Mouse (Mus musculus) midbrain, embryonic 12.5 days (tissue): Measurements from ENCODE around the gene E2f3. TPM values are rescaled to one million over a fixed set of nuclear protein-coding genes. Genes with fewer than 3 reads are reported as not detected.

Experiments used
- ATAC-seq: fragments of 200-750 bp; cut with Nextera tagmentation; 2 replicates; pipeline ENCODE4 v1.8.0; 2017; ENCODE audit warnings: low read depth, moderate TSS enrichment, moderate library complexity; ENCODE audit not compliant: low FRiP score
- H3K27ac ChIP-seq: fragments of 300-500 bp; sonication (generic); replicated peaks from 2 replicates; pipeline ENCODE4 v1.5.1; 2016; ENCODE audit warnings: mild to moderate bottlenecking
- H3K27me3 ChIP-seq: fragments of 300-500 bp; sonication (generic); 2 replicates; pipeline ENCODE4 v1.6.1; 2016; ENCODE audit warnings: mild to moderate bottlenecking
- H3K36me3 ChIP-seq: fragments of 300-500 bp; sonication (generic); 2 replicates; pipeline ENCODE4 v1.6.1; 2016
- H3K4me1 ChIP-seq: fragments of 300-500 bp; sonication (generic); 2 replicates; pipeline ENCODE4 v1.6.1; 2016
- H3K4me2 ChIP-seq: fragments of 300-500 bp; sonication (generic); replicated peaks from 2 replicates; pipeline ENCODE4 v1.6.1; 2016; ENCODE audit warnings: mild to moderate bottlenecking, moderate library complexity
- H3K4me3 ChIP-seq: fragments of 300-500 bp; sonication (generic); 2 replicates; pipeline ENCODE4 v1.5.1; 2016; ENCODE audit warnings: mild to moderate bottlenecking
- H3K9ac ChIP-seq: fragments of 300-500 bp; sonication (generic); replicated peaks from 2 replicates; pipeline ENCODE4 v1.6.1; 2016; ENCODE audit warnings: mild to moderate bottlenecking, moderate library complexity
- H3K9me3 ChIP-seq: fragments of 300-500 bp; sonication (generic); 2 replicates; pipeline ENCODE4 v1.6.1; 2016; ENCODE audit warnings: mild to moderate bottlenecking
- WGBS: fragments of 180-500 bp; shearing (Covaris S2); methylation state at CpG from one replicate; pipeline ENCODE4 v1.1.7; 2016; 5-methylcytosine and 5-hydroxymethylcytosine counted together
- polyA plus RNA-seq: library from polyadenylated mRNA; unstranded; fragments of >200 nt; fragmentation: Nextera tagmentation; extraction: Ambion mirVana; gene quantifications from 2 replicates; pipeline ENCODE4 v1.2.1, GENCODE M21; 2016

Gene E2f3
- polyA plus RNA-seq, 1 experiment from 2014 or later = 18.2 TPM

DNA sequence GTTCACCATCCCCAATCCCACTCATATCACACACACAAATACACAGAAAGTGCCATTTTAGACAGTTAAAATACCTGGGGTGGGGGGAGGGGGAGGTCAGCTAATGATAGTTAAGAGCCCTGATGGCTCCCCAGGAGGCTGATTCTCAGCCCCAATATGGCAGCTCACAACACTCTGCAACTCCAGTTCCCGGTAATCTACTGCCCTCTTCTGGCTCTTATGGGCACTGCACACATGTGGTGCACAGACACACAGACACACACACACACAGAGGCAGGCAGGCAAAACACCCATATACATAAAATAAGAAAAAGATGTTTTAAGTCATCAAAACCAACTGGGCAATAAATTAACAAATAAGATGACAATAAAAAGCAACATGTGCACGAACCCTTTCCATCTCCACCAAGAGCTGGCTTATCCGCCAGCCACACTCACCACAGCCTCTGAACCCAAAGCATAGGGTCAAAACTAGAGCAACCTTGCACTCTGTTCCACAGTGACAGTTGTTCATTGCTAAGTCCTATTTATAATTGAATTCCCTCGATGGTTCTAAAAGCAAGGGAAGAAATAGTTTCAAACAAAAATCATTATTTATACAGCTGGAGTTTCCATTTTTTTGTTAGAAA lies 32.3 kb downstream of the E2f3 start:
- no peak overlapping the region for H3K9ac ChIP-seq
- no peak overlapping the region for H3K27ac ChIP-seq
- peaks cover 19% of the 10 kb centered on the region for H3K36me3 ChIP-seq
- 95% methylated on average over 4 of the region's 4 CpGs for WGBS
- no peak overlapping the region for H3K4me3 ChIP-seq
- no peaks in the 10 kb centered on the region for H3K4me1 ChIP-seq
- 0 out of 2 replicates have a peak, but pooled peaks cover 3% of the 10 kb centered on the region for H3K9me3 ChIP-seq
- ATAC-seq = no peak
- H3K27me3 ChIP-seq = no peaks in the 10 kb centered on the region
- H3K4me2 ChIP-seq = no peak overlapping the region

DNA sequence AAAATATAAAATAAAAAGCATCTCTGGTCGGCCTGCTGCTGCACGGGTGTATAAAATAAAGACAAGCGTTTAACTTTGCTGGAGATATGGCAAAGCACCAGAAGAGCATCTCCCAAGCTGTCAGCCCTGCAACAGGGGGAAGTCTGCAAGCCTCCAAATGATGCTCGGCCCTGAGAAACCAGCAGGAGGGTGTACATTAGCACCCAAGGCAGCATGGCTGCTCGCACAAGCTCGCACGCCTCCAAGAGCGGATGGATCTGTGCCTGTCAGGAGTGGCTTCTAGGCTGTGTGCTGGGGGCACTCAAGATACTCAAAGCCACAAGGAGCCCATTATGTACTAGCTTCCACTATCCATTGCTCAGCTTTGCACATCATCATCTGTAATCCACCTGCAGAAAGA lies 39.8 kb downstream of the E2f3 start:
- Histone ChIP-seq H3K9ac (no peak overlapping the region), H3K9me3 (no peaks in the 10 kb centered on the region), H3K27me3 (no peaks in the 10 kb centered on the region), H3K4me3 (no peak overlapping the region), H3K4me2 (no peak overlapping the region), H3K36me3 (peaks cover 24% of the 10 kb centered on the region), H3K27ac (no peak overlapping the region), H3K4me1 (no peaks in the 10 kb centered on the region)
- 93% methylated on average over 8 of the region's 8 CpGs for WGBS
- no peak for ATAC-seq

DNA sequence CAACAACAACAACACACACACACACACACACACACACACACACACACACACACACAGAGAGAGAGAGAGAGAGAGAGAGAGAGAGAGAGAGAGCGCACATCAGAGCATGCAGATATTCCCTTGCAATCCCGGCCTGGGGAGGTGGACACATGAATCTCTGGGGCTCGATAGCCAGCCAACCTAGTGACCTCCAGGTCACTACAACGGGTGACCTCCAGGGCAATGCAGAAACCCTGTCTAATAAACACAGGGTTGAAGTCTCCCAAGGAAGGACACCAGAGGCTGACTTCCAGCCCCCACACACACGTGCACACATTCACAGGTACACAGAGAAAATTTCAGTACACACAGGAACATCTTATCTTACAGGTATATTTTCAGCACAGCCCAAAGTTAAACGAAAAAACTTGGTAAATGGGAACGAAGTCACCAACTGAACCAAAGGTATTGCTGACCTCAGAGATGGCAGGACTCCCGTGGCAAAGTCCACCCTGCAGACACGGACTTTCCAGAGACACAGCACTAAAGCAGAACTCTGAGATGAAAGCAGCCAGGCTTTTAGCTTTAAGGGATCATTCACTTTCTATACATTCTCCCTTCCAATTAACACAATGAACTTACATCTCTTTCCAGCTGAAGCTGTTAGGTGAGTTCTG lies 40.8 kb downstream of the E2f3 start:
- 79% methylated on average over 9 of the region's 9 CpGs for WGBS
- Histone ChIP-seq H3K9me3 (no peaks in the 10 kb centered on the region), H3K4me1 (no peaks in the 10 kb centered on the region), H3K27me3 (no peaks in the 10 kb centered on the region), H3K9ac (no peak overlapping the region), H3K27ac (no peak overlapping the region), H3K4me3 (no peak overlapping the region), H3K4me2 (no peak overlapping the region), H3K36me3 (peaks cover 18% of the 10 kb centered on the region)
- no peak for ATAC-seq

DNA sequence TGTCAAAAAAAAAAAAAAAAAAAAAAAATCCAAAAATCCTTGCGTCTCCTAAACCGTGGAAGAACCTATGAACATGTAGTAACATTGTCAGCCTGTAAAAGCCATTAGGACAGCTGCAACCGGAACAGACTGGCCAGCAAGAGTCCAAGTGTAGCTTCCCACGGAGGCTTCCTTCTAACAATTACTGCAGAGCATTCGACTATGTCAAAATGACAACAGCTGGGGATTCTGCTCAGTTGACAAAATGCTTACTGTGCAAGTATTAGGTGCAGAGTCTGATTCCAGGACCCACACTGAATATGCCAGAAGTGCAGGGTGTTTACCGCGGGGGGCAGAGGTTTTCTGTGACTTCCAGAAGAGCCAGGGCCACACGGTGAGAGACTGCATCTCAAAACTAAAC lies 41.4 kb downstream of the E2f3 start:
- no peak overlapping the region for H3K4me2 ChIP-seq
- H3K36me3 ChIP-seq = peaks cover 18% of the 10 kb centered on the region
- H3K27me3 ChIP-seq = no peaks in the 10 kb centered on the region
- no peak for ATAC-seq
- no peak overlapping the region for H3K27ac ChIP-seq
- no peak overlapping the region for H3K9ac ChIP-seq
- no peaks in the 10 kb centered on the region for H3K9me3 ChIP-seq
- WGBS = 93% methylated on average over 8 of the region's 8 CpGs
- no peak overlapping the region for H3K4me3 ChIP-seq
- H3K4me1 ChIP-seq = no peaks in the 10 kb centered on the region

DNA sequence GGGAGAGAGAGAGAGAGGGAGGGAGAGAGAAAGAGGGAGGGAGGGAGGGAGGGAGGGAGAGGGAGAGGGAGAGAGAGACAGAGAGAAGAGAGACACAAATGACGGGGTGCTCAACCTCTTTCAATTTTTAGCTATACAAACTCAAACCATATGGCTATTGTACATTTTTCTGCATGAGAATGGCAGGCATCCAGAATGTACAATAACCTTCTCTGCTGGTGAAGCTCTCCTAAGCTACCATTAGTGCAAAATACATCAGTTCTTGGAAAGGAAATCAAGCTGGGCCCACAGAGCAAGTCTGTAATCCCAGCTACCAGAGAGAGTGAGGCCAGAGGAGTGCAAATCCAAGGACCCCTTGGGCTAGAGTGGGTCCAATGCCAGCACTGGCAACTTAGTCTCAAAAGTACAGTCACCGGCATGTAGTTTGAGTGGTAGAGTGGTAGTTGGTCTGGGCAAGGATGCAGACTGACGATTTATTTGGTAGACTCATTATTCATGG lies 42.3 kb downstream of the E2f3 start:
- no peak for ATAC-seq
- Histone ChIP-seq H3K9me3 (no peaks in the 10 kb centered on the region), H3K4me2 (no peak overlapping the region), H3K27me3 (no peaks in the 10 kb centered on the region), H3K27ac (no peak overlapping the region), H3K4me1 (no peaks in the 10 kb centered on the region), H3K9ac (no peak overlapping the region), H3K4me3 (no peak overlapping the region), H3K36me3 (peaks cover 18% of the 10 kb centered on the region)
- WGBS = 94% methylated on average over 3 of the region's 3 CpGs

DNA sequence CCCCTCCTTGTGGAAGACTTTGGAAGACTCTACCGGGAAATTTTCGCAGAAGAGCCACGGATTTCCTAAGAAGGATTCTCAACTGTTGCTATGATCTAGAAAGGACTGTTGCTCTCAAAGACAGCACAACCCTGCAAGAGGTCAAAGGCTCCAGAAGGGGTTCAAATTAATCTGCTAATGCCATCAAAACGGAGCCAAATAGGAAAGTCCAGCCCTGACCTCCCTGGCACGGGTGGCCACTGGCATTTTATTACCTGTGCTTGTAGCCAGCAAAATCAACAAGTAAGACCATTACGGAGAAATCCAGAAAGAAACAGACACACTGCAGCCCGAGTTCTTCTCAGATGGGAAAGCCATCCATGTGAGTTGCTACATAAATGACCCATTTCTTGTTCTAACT lies 45.8 kb downstream of the E2f3 start:
- no peak overlapping the region for H3K4me2 ChIP-seq
- no peaks in the 10 kb centered on the region for H3K9me3 ChIP-seq
- 93% methylated on average over 7 of the region's 7 CpGs for WGBS
- peaks cover 35% of the 10 kb centered on the region for H3K36me3 ChIP-seq
- no peak for ATAC-seq
- no peak overlapping the region for H3K27ac ChIP-seq
- no peaks in the 10 kb centered on the region for H3K4me1 ChIP-seq
- no peaks in the 10 kb centered on the region for H3K27me3 ChIP-seq
- H3K9ac ChIP-seq = no peak overlapping the region
- no peak overlapping the region for H3K4me3 ChIP-seq

DNA sequence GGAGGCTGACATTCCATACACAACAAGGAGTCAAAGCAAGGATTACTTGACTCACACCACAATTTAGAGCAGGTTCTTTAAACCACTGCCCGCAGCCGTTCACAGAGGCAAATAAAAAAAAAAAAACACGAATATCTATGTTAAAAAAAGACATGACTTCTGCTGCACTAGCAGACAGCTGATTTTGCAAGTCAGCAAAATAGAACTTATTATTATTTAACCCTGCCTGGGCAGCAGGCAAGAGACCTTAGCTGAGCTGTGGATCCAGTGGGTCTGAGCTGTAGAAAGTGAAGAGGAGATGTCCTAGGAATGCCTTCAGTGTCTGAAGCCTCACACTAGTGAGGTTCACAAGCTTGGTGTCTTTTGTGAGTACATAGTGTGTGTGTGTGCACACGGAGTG lies 46.5 kb downstream of the E2f3 start:
- Histone ChIP-seq H3K4me3 (no peak overlapping the region), H3K36me3 (peaks cover 35% of the 10 kb centered on the region), H3K27ac (no peak overlapping the region), H3K27me3 (no peaks in the 10 kb centered on the region), H3K9ac (no peak overlapping the region), H3K9me3 (no peaks in the 10 kb centered on the region), H3K4me1 (no peaks in the 10 kb centered on the region), H3K4me2 (no peak overlapping the region)
- 86% methylated on average over 4 of the region's 4 CpGs for WGBS
- no peak for ATAC-seq

DNA sequence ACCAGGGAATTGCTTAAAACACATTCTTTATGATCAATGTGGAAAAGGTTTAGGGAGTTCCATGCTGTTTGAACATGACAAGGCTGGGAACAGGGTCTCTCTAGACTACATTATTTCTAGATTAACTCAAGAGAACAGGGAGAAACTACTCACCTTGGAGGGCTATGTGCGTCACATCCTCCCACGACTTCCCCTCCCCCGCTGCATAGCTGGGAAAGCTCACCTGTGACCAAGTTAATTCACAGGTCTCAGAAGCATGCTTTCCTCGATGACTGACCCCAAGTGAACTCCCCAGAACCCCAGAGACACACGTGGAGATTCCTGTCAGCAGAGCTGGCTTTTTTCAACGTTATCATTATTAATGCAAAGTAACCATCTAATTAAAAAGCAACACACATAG lies 47.1 kb downstream of the E2f3 start:
- peaks cover 34% of the 10 kb centered on the region for H3K36me3 ChIP-seq
- H3K9ac ChIP-seq = no peak overlapping the region
- 85% methylated on average over 6 of the region's 6 CpGs for WGBS
- H3K4me3 ChIP-seq = no peak overlapping the region
- H3K27ac ChIP-seq = no peak overlapping the region
- H3K27me3 ChIP-seq = no peaks in the 10 kb centered on the region
- no peaks in the 10 kb centered on the region for H3K4me1 ChIP-seq
- H3K4me2 ChIP-seq = no peak overlapping the region
- H3K9me3 ChIP-seq = no peaks in the 10 kb centered on the region
- no peak for ATAC-seq

DNA sequence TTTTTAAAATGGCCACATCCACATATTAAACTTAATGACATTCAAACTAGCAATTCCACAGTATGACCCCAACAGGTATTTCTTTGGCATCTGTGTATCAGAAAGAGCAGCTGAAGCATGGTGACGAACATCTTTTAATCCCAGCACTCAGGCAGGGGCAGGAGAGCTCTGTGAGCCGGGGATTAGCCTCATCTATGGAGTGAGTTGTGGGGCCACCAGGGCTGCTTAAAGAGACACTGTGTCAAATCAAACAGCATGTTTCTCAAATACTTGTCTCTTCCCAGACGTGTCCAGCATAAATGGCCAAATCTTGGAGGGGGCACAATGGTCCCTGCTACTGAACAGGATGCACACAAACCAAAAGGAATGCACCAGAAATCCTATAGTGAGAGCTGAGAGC lies 59.7 kb downstream of the E2f3 start:
- Histone ChIP-seq H3K27me3 (no peaks in the 10 kb centered on the region), H3K4me2 (no peak overlapping the region), H3K4me3 (no peak overlapping the region), H3K4me1 (no peaks in the 10 kb centered on the region), H3K9me3 (no peaks in the 10 kb centered on the region), H3K36me3 (no peaks in the 10 kb centered on the region), H3K9ac (no peak overlapping the region), H3K27ac (no peak overlapping the region)
- ATAC-seq = peak; percentile 23; the same call in 1 of the 2 replicates
- WGBS = 25% methylated on average over 3 of the region's 3 CpGs

DNA sequence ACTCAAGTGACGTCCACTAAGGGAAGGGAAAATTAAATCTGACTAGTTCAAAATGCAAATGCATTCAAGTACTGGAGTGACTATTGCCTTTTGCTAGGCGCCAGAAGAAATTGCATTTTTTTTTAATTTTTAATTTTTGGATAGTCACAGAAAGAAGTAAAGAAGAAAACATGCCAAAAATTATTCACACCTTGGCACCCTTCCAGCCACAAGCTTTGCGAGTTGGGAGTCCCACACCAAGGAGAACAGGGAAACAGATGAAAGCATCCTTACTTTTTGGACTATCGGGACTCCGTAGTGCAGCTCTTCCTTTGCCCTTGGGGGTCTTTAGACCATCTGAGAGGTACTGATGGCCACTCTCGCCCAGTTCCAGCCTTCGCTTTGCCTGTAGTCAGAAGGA lies 66.0 kb downstream of the E2f3 start:
- no peak overlapping the region for H3K9ac ChIP-seq
- 92% methylated on average over 7 of the region's 7 CpGs for WGBS
- no peak for ATAC-seq

DNA sequence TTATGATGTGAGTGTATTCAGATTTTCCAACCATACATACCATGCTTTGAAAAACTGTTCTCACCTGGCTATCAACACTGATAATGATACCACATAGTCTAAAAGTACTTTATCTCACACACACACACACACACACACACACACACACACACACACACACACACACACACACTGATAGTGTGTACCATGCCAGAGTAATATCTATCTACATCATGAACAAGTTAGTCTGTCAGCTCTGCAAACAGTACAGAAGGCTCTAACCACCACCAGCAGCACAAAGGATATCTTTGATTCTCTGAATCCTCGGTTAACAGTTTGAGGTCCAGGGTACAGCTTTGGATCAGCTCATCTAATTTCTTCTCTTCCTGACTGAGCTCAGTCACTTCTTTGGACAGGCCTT lies 69.3 kb downstream of the E2f3 start:
- no peak for ATAC-seq
- Histone ChIP-seq H3K27ac (no peak overlapping the region), H3K27me3 (no peaks in the 10 kb centered on the region), H3K9me3 (no peaks in the 10 kb centered on the region), H3K9ac (no peak overlapping the region), H3K36me3 (peaks cover 79% of the 10 kb centered on the region), H3K4me1 (no peaks in the 10 kb centered on the region), H3K4me3 (no peak overlapping the region), H3K4me2 (no peak overlapping the region)
- 76% methylated on average over 1 of the region's 1 CpGs for WGBS

More for the DNA sequence above, 66.0 kb downstream of the E2f3 start:
- no peak overlapping the region for H3K4me3 ChIP-seq
- no peaks in the 10 kb centered on the region for H3K27me3 ChIP-seq
- H3K4me2 ChIP-seq = no peak overlapping the region
- H3K4me1 ChIP-seq = no peaks in the 10 kb centered on the region
- H3K36me3 ChIP-seq = peaks cover 49% of the 10 kb centered on the region
- H3K27ac ChIP-seq = no peak overlapping the region
- H3K9me3 ChIP-seq = no peaks in the 10 kb centered on the region

DNA sequence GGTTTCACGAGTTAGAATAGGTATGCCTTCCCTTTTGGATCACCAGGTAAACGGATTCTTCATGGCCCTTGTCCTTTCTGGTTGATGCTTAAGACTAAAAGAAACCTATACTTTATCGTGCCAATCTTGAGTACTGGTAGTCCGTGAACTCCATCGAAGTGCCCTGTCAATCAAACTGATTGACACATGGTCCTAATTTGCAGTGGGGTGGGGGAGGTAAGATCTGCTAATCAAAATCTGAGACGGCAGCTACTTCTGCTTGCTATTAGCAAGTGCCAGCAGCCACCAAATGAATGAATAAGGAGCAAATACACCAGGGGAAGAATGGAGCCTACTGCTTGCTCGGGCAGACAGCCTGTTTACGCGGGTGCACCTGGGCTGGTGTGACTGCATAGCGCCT lies 72.3 kb downstream of the E2f3 start:
- Histone ChIP-seq H3K4me2 (no peak overlapping the region), H3K36me3 (peaks cover 91% of the 10 kb centered on the region)

More for the DNA sequence above, 72.3 kb downstream of the E2f3 start:
- no peaks in the 10 kb centered on the region for H3K4me1 ChIP-seq
- 87% methylated on average over 10 of the region's 10 CpGs for WGBS
- H3K9ac ChIP-seq = no peak overlapping the region
- no peaks in the 10 kb centered on the region for H3K27me3 ChIP-seq
- no peaks in the 10 kb centered on the region for H3K9me3 ChIP-seq
- no peak overlapping the region for H3K27ac ChIP-seq
- ATAC-seq = no peak
- no peak overlapping the region for H3K4me3 ChIP-seq
